Mouse (Mus musculus): ENCODE measurements at regions not wholly inside any gene's neighbourhood (a gene's known extent, or its start where the extent isn't known, plus 50 kb on each side); places are given as distances from the start of the nearest gene placed in this dataset.

DNA sequence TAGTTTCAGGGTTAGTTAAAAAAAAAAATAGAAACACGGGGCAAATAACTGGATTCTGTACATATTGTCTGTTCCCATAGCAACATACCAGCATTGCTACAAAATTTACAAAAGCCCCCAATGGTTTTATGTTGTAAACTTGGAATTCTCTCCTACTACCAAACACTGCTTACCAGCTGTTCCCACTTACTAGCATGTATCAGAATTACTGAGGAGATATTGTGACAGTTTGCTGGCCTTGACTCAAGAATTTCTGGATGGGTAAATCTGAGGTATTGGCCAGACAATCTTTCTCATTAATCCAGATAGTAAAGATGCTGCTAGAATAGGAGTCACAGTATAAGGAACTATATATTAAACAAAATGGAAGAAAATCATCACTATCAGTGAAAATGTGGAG lies 375.2 kb upstream of the Flrt2 start:
- ATAC-seq (replicated peaks; ENCODE audit: insufficient number of reproducible peaks, low FRiP score, low TSS enrichment, low read depth) (no peak), DNase-seq (ENCODE audit: low spot score) (no peak)
- no peaks in the 10 kb centered on the region for H3K9me3 ChIP-seq (replicated peaks; ENCODE audit: control insufficient read depth, low read length)

DNA sequence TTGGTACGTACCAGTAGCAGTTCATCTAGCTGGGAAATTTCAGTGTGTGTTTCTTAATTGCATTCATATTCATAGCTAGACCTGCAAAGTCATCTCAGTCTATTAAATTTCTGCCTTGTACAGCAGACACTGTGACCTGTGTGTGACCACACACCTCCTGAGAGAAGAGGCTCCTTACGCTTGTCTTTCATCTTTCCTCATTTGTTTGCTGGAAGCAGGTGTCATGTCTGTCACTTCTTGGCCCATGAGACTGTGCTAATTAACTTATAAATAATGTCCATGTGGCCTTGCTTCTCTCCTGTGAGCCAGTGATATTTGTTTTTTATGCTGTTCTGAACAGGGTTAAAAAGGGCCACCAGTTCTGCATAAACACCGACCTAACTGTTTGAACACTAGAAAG lies 370.3 kb upstream of the Flrt2 start:
- H3K9me3 ChIP-seq (replicated peaks; ENCODE audit: control insufficient read depth, low read length) = no peaks in the 10 kb centered on the region
- no peaks in the 10 kb centered on the region for H3K4me1 ChIP-seq (ENCODE audit: control insufficient read depth, insufficient read depth, low read length)
- no peaks in the 10 kb centered on the region for H3K36me3 ChIP-seq (replicated peaks; ENCODE audit: control insufficient read depth, insufficient read depth, low read depth, low read length)
- DNase-seq (ENCODE audit: low spot score) (no peak), ATAC-seq (replicated peaks; ENCODE audit: insufficient number of reproducible peaks, low FRiP score, low TSS enrichment, low read depth) (no peak)
- no peak overlapping the region for H3K9ac ChIP-seq (replicated peaks; ENCODE audit: low read length)
- no peaks in the 10 kb centered on the region for H3K27me3 ChIP-seq (ENCODE audit: control insufficient read depth, insufficient read depth, low read length)
- 71% methylated on average over 3 of the region's 3 CpGs for WGBS
- H3K4me2 ChIP-seq (ENCODE audit: low read depth, low read length) = no peak overlapping the region
- H3K4me3 ChIP-seq (ENCODE audit: low read depth, low read length) = no peak overlapping the region
- H3K27ac ChIP-seq (replicated peaks; ENCODE audit: low read depth, low read length) = no peak overlapping the region

More for the DNA sequence above, 375.2 kb upstream of the Flrt2 start:
- Histone ChIP-seq H3K27me3 (ENCODE audit: control insufficient read depth, insufficient read depth, low read length) (no peaks in the 10 kb centered on the region), H3K4me3 (ENCODE audit: low read depth, low read length) (no peak overlapping the region), H3K4me1 (ENCODE audit: control insufficient read depth, insufficient read depth, low read length) (no peaks in the 10 kb centered on the region), H3K4me2 (ENCODE audit: low read depth, low read length) (no peak overlapping the region), H3K36me3 (replicated peaks; ENCODE audit: control insufficient read depth, insufficient read depth, low read depth, low read length) (no peaks in the 10 kb centered on the region), H3K9ac (replicated peaks; ENCODE audit: low read length) (no peak overlapping the region), H3K27ac (replicated peaks; ENCODE audit: low read depth, low read length) (no peak overlapping the region)
- 74% methylated on average over 1 of the region's 1 CpGs for WGBS

DNA sequence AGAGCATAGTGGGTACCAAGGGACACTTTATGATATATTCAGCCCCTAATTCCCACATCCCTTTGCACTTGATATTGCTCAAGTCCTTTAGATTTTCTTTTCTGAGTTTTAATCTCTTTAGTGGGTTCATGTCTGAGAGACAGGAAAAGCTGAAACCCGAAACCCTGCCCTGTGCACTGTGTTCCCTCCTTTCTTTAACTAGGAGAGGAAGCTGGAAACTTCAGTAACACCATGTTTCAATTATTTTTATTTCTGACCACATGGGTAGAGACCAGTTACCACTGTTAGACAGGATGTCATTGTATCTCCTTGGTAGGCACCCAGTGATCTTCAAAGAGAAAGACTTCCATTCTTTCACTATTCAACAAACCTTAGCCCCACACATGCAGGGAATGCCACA lies 362.4 kb upstream of the Flrt2 start:
- Histone ChIP-seq H3K9ac (replicated peaks; ENCODE audit: low read length) (no peak overlapping the region), H3K36me3 (replicated peaks; ENCODE audit: control insufficient read depth, insufficient read depth, low read depth, low read length) (no peaks in the 10 kb centered on the region), H3K4me2 (ENCODE audit: low read depth, low read length) (no peak overlapping the region), H3K9me3 (replicated peaks; ENCODE audit: control insufficient read depth, low read length) (no peaks in the 10 kb centered on the region), H3K27me3 (ENCODE audit: control insufficient read depth, insufficient read depth, low read length) (no peaks in the 10 kb centered on the region), H3K27ac (replicated peaks; ENCODE audit: low read depth, low read length) (no peak overlapping the region), H3K4me3 (ENCODE audit: low read depth, low read length) (no peak overlapping the region), H3K4me1 (ENCODE audit: control insufficient read depth, insufficient read depth, low read length) (no peaks in the 10 kb centered on the region; the same call in 1 of the 2 replicates)
- 35% methylated on average over 1 of the region's 1 CpGs for WGBS
- DNase-seq (ENCODE audit: low spot score) = peak; percentile 54
- ATAC-seq (replicated peaks; ENCODE audit: insufficient number of reproducible peaks, low FRiP score, low TSS enrichment, low read depth) = 0 out of 2 replicates have a peak, but pooled peaks have one; percentile 52

DNA sequence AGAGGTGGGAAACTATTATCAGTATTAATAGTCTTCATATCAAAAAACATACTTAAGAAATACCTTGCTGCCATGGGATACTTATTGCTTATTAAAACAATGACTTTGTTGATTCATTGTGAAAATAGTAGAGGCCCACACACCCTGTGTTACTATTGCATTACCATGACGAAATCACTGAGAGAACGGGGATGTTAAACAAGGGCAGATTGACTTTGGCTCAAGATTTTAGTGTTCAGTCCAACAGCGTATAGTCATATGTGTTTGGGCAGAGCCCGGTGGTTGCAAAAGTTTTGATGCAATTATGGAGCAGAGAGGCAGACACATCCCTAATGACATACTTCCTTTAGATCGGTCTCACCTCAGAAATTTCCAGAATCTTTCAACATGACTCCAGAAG lies 344.2 kb upstream of the Flrt2 start:
- 85% methylated on average over 5 of the region's 5 CpGs for WGBS
- Histone ChIP-seq H3K4me3 (ENCODE audit: low read depth, low read length) (no peak overlapping the region), H3K36me3 (replicated peaks; ENCODE audit: control insufficient read depth, insufficient read depth, low read depth, low read length) (no peaks in the 10 kb centered on the region), H3K9ac (replicated peaks; ENCODE audit: low read length) (no peak overlapping the region), H3K4me2 (ENCODE audit: low read depth, low read length) (no peak overlapping the region), H3K27me3 (ENCODE audit: control insufficient read depth, insufficient read depth, low read length) (no peaks in the 10 kb centered on the region), H3K27ac (replicated peaks; ENCODE audit: low read depth, low read length) (no peak overlapping the region), H3K4me1 (ENCODE audit: control insufficient read depth, insufficient read depth, low read length) (no peaks in the 10 kb centered on the region), H3K9me3 (replicated peaks; ENCODE audit: control insufficient read depth, low read length) (no peaks in the 10 kb centered on the region)
- DNase-seq (ENCODE audit: low spot score) (no peak), ATAC-seq (replicated peaks; ENCODE audit: insufficient number of reproducible peaks, low FRiP score, low TSS enrichment, low read depth) (no peak)

DNA sequence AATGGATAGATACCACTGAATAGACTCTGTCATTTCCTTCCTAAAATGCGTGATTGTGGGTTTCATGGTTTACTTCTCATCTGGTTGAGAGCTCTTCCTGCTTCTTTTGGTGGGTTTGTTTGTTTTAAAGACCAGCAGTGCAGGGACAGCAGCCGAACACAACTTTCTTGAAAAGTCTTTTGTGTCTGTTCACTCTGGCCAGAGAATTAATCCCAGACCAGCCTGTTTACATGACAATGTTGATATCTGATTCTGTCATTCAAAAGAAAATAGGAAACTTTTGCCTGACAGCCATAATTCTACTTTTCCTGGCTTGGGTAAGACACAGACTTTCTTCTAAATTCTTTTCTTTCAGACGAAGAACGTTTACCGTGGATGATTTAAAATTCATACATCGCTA lies 336.9 kb upstream of the Flrt2 start:
- ATAC-seq (replicated peaks; ENCODE audit: insufficient number of reproducible peaks, low FRiP score, low TSS enrichment, low read depth) (no peak), DNase-seq (ENCODE audit: low spot score) (peak; percentile 56)
- Histone ChIP-seq H3K9ac (replicated peaks; ENCODE audit: low read length) (no peak overlapping the region), H3K4me3 (ENCODE audit: low read depth, low read length) (no peak overlapping the region), H3K4me2 (ENCODE audit: low read depth, low read length) (no peak overlapping the region), H3K4me1 (ENCODE audit: control insufficient read depth, insufficient read depth, low read length) (no peaks in the 10 kb centered on the region), H3K9me3 (replicated peaks; ENCODE audit: control insufficient read depth, low read length) (no peaks in the 10 kb centered on the region), H3K36me3 (replicated peaks; ENCODE audit: control insufficient read depth, insufficient read depth, low read depth, low read length) (no peaks in the 10 kb centered on the region), H3K27me3 (ENCODE audit: control insufficient read depth, insufficient read depth, low read length) (no peaks in the 10 kb centered on the region), H3K27ac (replicated peaks; ENCODE audit: low read depth, low read length) (no peak overlapping the region)
- 11% methylated on average over 6 of the region's 6 CpGs for WGBS

DNA sequence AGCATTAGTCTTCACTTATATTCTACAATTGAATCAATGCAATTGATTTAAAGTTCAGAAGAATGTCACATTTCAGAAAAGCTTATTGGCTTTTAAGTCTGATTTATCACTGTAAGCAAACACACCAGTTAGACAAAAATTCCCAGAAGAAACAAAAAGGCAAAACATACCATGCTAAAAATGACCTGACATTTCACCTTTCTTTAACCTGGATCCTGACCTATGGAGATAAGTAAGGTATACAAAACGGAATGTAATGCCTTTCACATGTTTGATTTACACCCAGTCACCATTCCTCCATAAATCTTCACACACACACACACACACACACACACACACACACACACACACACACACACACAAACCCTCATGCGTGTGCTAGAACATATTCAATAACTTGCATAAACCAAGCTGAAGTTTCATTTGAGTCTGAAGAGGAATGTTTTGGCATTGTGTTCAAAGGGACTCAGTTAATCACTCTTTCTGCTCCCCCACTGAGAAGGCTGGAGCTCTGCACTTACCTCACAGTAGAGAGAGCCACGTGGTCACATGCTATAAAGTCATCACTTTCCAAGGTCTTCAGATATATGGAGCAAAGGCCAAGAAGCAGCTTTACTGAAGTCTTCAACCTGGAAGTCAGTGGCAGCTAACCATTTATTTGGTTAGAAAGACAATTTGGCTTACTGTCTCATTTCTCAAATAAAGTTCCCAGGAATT lies 307.6 kb upstream of the Flrt2 start:
- Histone ChIP-seq H3K27ac (replicated peaks; ENCODE audit: low read depth, low read length) (no peak overlapping the region), H3K9me3 (replicated peaks; ENCODE audit: control insufficient read depth, low read length) (no peaks in the 10 kb centered on the region), H3K27me3 (ENCODE audit: control insufficient read depth, insufficient read depth, low read length) (no peaks in the 10 kb centered on the region), H3K9ac (replicated peaks; ENCODE audit: low read length) (no peak overlapping the region), H3K4me3 (ENCODE audit: low read depth, low read length) (no peak overlapping the region), H3K36me3 (replicated peaks; ENCODE audit: control insufficient read depth, insufficient read depth, low read depth, low read length) (no peaks in the 10 kb centered on the region), H3K4me1 (ENCODE audit: control insufficient read depth, insufficient read depth, low read length) (no peaks in the 10 kb centered on the region), H3K4me2 (ENCODE audit: low read depth, low read length) (no peak overlapping the region)
- DNase-seq (ENCODE audit: low spot score) = no peak
- ATAC-seq (replicated peaks; ENCODE audit: insufficient number of reproducible peaks, low FRiP score, low TSS enrichment, low read depth) = no peak
- 34% methylated on average over 3 of the region's 3 CpGs for WGBS

DNA sequence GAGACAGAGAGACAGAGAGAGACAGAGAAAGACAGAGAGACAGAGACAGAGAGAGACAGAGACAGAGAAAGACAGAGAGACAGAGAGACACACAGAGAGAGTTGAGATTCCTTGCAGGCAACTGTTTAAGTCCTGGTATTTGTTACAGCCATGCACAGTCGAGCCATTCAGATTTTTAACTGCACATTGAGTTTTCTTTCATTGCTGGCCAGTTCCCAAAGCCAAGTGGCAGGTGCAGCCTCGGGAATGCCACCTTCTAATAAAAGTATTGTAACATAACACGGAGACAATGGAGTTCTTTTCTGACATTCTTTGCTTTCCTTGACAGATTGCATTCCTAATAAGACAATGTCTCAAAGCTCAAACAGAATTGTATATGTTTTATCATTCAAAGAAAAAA lies 306.3 kb upstream of the Flrt2 start:
- no peak overlapping the region for H3K27ac ChIP-seq (replicated peaks; ENCODE audit: low read depth, low read length)
- ATAC-seq (replicated peaks; ENCODE audit: insufficient number of reproducible peaks, low FRiP score, low TSS enrichment, low read depth) (no peak), DNase-seq (ENCODE audit: low spot score) (no peak)
- H3K27me3 ChIP-seq (ENCODE audit: control insufficient read depth, insufficient read depth, low read length) = no peaks in the 10 kb centered on the region
- H3K9me3 ChIP-seq (replicated peaks; ENCODE audit: control insufficient read depth, low read length) = no peaks in the 10 kb centered on the region
- H3K36me3 ChIP-seq (replicated peaks; ENCODE audit: control insufficient read depth, insufficient read depth, low read depth, low read length) = no peaks in the 10 kb centered on the region
- 71% methylated on average over 3 of the region's 3 CpGs for WGBS
- no peak overlapping the region for H3K4me3 ChIP-seq (ENCODE audit: low read depth, low read length)
- H3K4me1 ChIP-seq (ENCODE audit: control insufficient read depth, insufficient read depth, low read length) = no peaks in the 10 kb centered on the region
- H3K9ac ChIP-seq (replicated peaks; ENCODE audit: low read length) = no peak overlapping the region
- H3K4me2 ChIP-seq (ENCODE audit: low read depth, low read length) = no peak overlapping the region

DNA sequence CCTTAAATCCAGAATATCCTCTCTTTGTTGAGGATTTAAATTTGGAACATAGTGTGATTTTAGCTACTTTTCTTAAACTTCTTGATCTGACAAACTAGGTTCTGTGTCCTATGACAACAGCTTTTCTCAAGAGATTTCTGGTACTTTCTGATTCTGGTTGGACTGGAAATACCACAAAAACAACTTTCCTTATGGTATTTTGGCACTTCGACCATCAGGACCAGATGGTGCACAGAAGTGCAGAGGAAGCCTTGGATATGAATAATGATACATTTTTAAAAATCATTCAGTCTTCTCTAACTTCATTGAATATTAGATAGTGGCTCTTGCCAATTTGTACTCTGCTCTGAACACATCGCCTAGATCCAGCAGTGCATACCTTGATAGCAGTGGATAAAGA lies 303.8 kb upstream of the Flrt2 start:
- H3K4me1 ChIP-seq (ENCODE audit: control insufficient read depth, insufficient read depth, low read length) = no peaks in the 10 kb centered on the region
- H3K9ac ChIP-seq (replicated peaks; ENCODE audit: low read length) = no peak overlapping the region
- no peaks in the 10 kb centered on the region for H3K36me3 ChIP-seq (replicated peaks; ENCODE audit: control insufficient read depth, insufficient read depth, low read depth, low read length)
- H3K4me3 ChIP-seq (ENCODE audit: low read depth, low read length) = no peak overlapping the region
- no peaks in the 10 kb centered on the region for H3K9me3 ChIP-seq (replicated peaks; ENCODE audit: control insufficient read depth, low read length)
- no peaks in the 10 kb centered on the region for H3K27me3 ChIP-seq (ENCODE audit: control insufficient read depth, insufficient read depth, low read length)
- WGBS = 85% methylated on average over 2 of the region's 2 CpGs
- no peak for DNase-seq (ENCODE audit: low spot score)
- H3K4me2 ChIP-seq (ENCODE audit: low read depth, low read length) = no peak overlapping the region
- H3K27ac ChIP-seq (replicated peaks; ENCODE audit: low read depth, low read length) = no peak overlapping the region
- ATAC-seq (replicated peaks; ENCODE audit: insufficient number of reproducible peaks, low FRiP score, low TSS enrichment, low read depth) = no peak

Measured in embryonic facial prominence, embryonic 11.5 days (tissue).